Mouse (Mus musculus) common myeloid progenitor, adult 5-6 weeks (primary cell): Measurements from ENCODE around the gene P2rx3. TPM values are rescaled to one million over a fixed set of nuclear protein-coding genes. Genes with fewer than 3 reads are reported as not detected.

Source experiments
- ATAC-seq: replicated peaks from 2 replicates; pipeline ENCODE4 v1.8.0; 2016; ENCODE audit warnings: low read depth, mild to moderate bottlenecking, moderate TSS enrichment, inconsistent platforms; ENCODE audit not compliant: poor library complexity, severe bottlenecking
- total RNA-seq: library from RNA; stranded (forward); fragments of 200-1000, 187-1606 nt; gene quantifications from 2 replicates; pipeline ENCODE4 v1.2.3, GENCODE M21; 2017

P2rx3 gene
- total RNA-seq, 1 experiment from 2014 or later = not detected

- no peak for ATAC-seq
Observed at GRCm38 (mm10) chr2:85001497-85001896, 35.8 kb downstream of the P2rx3 start.

GRCm38 (mm10) chr2:84999486-85000181 lies 37.6 kb downstream of the P2rx3 start:
- ATAC-seq = peak; percentile 72

- peak; percentile 13 for ATAC-seq
Observed at GRCm38 (mm10) chr2:84996376-84996775, 40.9 kb downstream of the P2rx3 start.

GRCm38 (mm10) chr2:84987930-84988329 lies 49.3 kb downstream of the P2rx3 start, which contains the start of gene Prg3:
Gene Prg3 (plus strand): TSS chr2:84988215.
- ATAC-seq = peak; percentile 98

GRCm38 (mm10) chr2:84980188-84980587 lies 57.1 kb downstream of the P2rx3 start, which contains the start of gene Prg2:
Gene Prg2 (plus strand): TSS chr2:84980461.
- ATAC-seq = peak; percentile 79

GRCm38 (mm10) chr2:84975580-84975979 lies 61.7 kb downstream of the P2rx3 start:
- ATAC-seq = no peak

GRCm38 (mm10) chr2:84967318-84967991 lies 69.8 kb downstream of the P2rx3 start:
- ATAC-seq = peak; percentile 99

- ATAC-seq = no peak
Observed at GRCm38 (mm10) chr2:84964111-84964801, 73.0 kb downstream of the P2rx3 start.

GRCm38 (mm10) chr2:84962906-84963507 lies 74.3 kb downstream of the P2rx3 start:
- no peak for ATAC-seq

GRCm38 (mm10) chr2:84961901-84962300 lies 75.4 kb downstream of the P2rx3 start:
- no peak for ATAC-seq

GRCm38 (mm10) chr2:84961300-84961699 lies 76.0 kb downstream of the P2rx3 start:
- no peak for ATAC-seq

GRCm38 (mm10) chr2:84958588-84959264 lies 78.5 kb downstream of the P2rx3 start:
- no peak for ATAC-seq

- ATAC-seq = peak; percentile 91
Observed at GRCm38 (mm10) chr2:84956274-84956673, 81.0 kb downstream of the P2rx3 start.

- no peak for ATAC-seq
Observed at GRCm38 (mm10) chr2:84955435-84955834, 81.8 kb downstream of the P2rx3 start.

GRCm38 (mm10) chr2:84952693-84953092 lies 84.6 kb downstream of the P2rx3 start:
- no peak for ATAC-seq

GRCm38 (mm10) chr2:84952251-84952650 lies 85.0 kb downstream of the P2rx3 start:
- no peak for ATAC-seq

- ATAC-seq = no peak
Observed at GRCm38 (mm10) chr2:84951027-84951426, 86.2 kb downstream of the P2rx3 start.

- ATAC-seq = no peak
Observed at GRCm38 (mm10) chr2:84948721-84949120, 88.5 kb downstream of the P2rx3 start.
